Mouse (Mus musculus) spleen, postnatal 14 days (tissue): ENCODE measurements around the gene Tmem88b.
"Not testable (repeated sequence)": the region's sequence is repeated elsewhere in the genome, so short reads cannot be mapped to it uniquely, and the experiment has no call there.

Source experiments
- DNase-seq, 2 experiments: peaks; one replicate each; pipeline ENCODE4 v3.0.0; 2021 to 2022; ENCODE audit warnings: low spot score in 2 of 2

Tmem88b gene

DNA sequence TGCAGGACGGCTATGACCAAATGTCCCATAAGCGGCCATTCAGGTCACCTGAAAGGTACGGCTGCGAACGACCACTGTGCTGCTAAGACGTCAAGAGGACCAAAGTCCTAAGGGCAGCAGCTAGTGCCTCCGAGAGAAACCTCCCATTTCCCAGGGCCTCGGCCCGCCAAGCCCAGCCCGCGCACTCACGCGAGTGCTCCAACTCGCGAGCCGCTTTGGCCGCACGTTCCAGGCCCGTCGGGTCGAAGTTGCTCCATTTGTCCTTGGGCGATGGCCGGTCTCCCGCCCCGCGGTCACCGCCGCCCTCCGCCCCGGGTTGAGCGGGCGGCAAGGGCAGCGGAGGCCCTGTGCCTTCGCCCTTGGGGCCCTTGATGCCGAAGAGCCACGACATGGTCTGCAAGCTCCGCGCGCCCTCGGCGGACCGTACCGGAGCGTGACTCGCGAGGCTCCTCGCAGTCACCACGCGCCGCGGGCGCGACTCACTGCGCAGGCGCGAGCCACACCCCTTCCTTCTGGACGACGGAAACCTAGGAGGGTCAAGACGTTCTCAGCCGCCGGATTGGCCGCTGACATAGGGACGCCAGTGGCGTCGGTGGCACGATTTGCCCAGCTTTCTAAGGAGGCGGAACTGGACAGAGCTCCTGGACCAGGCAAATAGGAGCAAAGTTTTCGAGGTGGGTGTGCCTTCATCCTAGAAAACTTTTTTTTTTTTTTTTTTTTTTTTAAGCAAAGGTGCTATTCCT, 24.9 kb downstream of the Tmem88b start, which contains the start of gene Atad3a:
TSS of gene Atad3a (minus strand) at position 481 of the 743 bp plus-strand sequence.
- peak; percentile 94 to 96 for DNase-seq

DNA sequence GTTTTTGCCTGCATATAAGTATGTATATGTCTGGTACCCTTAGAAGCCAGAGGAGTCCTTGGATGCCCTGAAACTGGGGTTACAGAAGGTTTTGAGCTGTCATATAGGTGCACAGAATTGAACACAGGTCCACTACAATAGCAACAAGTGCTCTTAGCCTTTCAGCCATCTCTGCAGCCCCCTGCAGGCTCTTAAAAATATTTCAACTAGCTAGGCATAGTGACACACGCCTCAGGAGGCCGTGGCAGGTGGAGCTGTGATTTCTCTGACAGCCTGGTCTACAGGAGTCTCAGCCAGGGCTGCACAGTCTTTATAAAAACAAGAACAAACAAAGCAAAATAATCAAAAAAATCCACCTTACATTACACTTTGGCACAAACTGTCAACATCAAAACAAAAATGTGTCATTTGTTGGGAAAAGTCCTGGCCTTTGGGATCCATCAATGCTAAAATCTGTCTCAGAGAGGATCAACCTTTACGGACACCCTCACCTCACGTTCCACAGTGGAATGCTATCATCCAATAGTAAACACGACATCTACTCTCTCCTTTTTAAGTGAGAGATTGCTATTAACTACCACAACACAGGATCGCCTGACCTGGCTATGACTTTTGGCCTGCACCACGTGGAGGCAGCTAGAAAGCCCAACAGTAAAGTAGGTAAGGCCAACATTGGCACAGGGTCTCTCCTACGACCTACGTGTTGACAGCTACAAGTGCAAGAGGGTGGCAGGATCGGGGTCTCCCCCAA, 25.6 kb downstream of the Tmem88b start:
- no peak for DNase-seq

DNA sequence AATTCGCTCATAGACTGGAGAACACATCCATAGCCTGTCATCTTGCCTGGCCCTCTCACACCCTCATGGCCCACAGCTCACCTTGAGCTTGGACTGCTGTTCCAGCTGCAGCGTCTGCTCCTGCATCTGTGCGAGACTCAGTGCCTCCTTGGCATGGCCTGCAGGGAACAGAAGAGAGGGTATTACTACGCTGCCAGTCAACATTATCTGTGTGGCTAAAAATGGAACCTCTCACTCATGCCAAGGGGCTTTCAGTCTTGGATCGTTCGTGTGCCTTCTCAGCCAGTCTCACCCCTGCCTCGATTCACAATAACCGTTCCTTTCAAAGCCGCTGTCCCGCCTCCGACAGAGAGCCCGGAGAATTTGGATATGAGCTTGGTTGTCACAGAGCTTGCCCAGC, 28.7 kb downstream of the Tmem88b start:
- no peak for DNase-seq

DNA sequence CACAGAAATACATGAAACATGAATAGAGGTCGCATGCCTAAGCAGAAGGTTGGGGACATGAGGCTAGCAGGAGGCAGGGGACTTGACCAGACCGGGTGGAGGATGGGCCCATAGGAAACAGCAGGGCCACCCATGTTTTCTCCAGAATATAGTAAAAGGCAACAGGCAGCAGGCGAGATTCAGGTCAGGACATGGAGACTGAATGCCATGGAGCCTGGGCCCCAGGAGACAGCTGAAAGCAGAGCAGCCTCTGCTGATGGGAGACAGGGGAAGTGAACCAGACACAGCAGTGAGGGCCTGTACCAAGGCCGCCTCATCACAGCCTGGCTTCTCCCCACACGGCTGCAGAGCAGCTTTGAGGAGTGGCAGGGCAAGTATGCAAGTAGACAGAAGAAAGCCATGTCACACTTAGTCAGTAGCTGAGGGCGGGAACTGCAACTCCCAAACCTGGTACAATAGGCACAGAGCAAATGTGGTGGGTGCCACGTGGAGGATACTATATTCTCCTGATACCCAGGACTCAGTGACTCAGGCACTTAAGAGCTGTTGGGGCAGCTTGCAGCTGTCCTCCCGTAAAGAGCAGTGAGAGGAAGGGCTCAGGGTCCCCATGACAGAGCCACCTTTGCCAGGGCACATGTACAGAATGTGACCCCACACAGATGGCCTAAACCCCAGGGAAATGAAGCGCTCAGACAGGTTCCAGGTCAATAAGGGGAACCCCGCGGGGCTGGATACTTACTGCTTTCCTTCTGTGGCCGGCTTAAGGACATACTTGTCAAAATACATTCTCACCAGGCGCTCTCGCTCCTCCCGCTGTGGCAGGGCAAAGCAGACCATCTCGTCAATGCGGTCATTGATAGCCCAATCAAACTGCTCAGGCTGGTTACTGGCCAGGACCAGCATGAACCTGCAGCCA, 38.8 kb downstream of the Tmem88b start:
- DNase-seq: no peak

DNA sequence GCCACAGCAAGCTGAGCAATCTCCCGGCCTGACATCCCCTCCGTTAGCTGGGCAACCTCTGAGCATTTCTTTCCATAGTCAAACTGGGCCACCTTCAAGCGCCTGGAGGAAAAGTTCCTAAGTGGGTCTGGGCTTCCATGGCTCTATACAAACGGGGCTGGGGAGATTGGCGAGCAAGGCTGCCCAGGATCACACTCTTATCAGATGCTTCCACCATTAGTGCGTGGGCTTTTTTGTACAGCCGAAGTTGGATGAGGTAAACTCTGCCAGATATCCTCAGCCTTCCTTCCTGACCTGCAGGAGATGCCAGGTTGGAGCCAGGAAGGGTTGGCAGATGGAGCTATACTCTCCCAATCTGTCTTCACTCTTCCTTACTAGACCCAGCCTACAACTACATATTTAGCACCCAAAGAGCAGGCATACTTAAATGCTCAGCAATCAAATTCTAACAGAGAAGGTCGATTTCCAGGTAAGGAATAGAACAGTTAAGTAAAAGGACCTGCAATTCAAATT, 39.6 kb downstream of the Tmem88b start:
- no peak for DNase-seq

DNA sequence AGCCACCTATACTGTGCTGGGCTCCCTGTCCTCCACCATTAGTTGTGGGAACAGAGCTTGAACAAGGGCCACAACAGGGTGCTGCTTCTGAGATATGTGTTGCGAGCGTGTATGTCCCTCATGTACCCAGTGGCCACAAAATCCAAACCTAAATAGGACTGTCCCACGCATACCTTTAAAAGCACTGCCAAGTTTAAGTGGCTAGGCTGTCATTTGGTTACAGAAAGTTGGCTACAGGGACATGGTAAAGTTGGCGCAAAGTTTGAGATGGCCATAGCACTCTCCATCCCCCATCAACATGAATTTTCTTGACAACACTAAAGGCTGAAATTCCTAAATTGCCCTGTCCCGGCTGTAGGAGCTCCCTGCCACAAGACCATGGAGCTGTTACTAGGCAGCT, 40.5 kb downstream of the Tmem88b start:
- DNase-seq: no peak

DNA sequence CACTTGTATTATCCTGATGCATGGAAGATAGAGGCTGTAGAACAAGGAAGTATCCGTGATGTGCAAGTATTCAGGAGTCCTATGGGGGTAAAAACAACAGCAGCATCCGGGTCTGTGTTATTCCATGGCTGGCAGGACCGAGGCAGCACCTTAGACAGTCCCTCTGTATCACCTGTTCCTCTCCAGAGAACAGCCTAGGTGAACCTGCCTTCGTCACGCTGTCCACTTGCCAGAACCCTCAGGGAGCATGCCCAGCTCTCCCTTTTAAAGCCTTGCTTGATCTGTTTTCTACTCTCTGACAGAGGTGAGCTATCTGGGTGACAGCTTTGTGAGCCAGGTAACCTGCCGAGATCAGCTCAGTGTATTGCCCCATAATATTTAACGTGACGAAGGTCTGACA, 41.2 kb downstream of the Tmem88b start:
- DNase-seq: no peak

DNA sequence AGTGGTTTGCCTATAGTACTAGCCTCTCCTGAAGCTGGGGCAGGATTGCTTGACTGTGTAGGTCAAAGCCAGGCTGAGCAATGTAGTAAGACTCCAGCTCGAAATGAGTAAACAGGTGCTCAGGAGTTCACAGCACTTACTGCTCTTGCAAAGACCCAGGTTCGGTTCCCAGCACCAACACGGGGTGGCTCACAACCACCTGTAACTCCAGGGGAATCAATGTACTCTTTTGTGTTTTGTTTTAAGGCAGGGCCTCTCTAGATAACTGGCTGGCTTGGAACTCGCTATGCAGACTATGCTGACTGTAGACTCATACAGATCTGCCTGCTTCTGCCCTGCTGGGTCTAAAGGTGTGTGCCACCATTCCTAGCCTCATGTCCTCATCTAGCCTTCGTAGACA, 43.0 kb downstream of the Tmem88b start:
- no peak for DNase-seq

DNA sequence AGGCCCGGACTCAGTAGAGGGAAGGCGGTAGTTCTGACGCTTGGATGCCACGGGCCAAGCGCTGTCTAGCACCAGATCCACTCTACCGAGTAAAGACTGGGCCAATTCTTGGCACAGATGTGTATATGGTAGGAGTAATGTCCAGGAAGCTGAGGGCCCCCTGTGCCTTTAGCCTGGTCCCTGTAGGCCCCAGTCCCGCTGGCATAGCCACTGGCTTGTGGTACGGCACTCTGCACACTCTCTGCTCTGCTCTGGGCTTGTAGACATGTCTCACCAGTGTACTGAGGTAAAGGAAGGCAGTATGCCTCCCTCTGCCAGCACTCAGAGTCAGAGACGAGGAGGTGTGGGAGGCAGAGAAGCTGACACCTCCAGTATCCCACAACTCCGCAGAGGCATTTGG, 45.0 kb downstream of the Tmem88b start:
- not testable (repeated sequence) for DNase-seq

DNA sequence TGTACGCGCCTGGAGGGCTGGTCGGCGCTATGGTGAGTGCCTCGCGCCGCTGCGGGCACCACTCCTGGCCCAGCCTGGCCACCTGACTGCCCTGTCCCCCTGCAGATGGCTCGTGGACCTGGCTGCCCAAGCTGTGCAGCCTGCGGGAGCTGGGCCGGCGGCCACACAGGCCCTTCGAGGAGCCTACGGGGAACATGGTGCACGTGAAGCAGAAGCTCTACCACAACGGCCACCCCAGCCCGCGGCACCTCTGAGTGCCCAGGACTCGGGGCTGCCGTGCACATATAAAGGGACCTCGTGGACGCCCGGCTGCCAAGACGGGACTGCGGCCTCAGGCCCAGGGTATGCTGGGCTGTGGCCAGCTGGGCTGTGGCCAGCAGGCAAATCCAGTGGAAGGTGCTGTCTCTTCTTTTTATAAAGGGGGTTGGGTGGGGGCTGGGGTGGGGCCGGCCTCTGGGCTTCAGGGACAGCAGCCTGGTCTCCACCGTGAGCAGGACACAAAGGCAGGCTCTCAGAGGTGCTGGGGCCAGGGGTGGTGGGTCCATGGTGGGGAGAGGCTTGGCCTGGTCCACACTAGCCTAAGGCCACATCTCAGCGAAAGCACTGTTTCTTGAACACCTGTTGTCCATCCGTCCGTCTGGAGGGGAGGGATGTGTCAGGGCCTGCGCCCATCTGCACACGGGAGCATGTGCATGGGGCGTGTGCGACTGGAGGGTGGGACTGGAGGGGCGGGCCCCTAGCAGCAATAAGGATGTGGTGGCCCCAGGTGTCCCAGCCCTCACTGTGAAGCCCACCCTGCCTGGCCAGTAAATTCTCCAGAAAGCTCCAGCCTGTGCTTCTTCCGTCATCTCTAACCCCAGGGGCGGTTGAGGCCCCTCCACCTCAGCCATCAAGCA, 45.7 kb downstream of the Tmem88b start:
- no peak for DNase-seq

DNA sequence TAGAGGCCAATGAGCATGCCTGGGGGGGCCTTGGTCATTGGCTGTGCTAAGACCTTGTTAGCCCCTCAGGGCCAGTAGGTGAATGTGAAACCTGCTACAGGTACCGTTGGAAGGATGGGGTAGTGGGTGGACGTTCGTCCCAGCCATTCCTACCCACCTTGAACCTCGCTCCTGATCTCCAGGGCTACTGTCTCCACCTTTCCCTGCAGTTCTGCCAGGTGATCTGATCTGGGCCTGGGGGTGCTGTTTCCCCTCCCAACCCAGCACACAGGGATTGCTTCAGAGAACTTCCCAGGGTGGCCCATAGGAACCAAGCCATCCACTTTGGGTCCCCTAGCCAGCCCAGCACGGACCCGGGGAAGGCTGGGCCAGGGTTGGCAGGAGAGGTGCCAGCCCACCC, 46.5 kb downstream of the Tmem88b start:
- DNase-seq: no peak

DNA sequence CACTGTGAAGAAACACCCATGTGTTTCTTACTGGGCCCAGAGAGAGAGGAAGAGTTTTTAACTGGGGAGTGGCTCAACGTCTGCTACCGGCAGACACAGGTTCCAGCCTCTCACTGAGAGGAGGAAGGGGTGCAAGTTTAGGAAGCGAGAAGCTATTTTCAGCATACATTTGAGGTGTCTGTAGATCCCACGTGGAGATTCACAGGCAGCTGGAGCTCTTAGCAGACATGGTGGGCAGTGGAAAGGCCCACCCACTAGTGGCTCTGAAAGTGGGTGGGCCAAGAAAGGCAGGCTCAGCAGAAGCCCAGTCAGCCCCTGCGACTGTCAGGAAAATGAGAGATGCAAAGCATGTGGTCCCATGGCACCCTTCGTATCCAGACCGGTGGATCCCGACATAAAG, 47.4 kb downstream of the Tmem88b start:
- DNase-seq: no peak

DNA sequence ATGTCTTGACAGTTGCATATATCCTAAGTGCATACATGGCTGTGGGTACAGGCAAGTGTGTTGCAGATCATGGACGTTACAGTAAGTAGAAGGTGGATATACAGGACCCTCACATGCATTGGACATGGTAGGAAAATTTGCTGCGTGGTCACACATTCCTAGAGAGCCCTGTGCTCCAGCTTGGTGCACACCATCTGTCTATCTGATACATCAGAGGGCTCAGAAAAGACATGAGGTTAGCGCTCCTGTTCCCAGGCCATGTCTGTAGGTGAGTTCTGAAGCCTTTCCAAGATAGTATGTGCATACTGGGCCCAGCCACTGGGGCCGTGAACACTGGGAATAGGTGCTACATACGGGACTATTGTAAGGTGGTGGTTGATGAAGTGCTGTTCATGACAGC, 49.3 kb downstream of the Tmem88b start:
- DNase-seq: no peak

DNA sequence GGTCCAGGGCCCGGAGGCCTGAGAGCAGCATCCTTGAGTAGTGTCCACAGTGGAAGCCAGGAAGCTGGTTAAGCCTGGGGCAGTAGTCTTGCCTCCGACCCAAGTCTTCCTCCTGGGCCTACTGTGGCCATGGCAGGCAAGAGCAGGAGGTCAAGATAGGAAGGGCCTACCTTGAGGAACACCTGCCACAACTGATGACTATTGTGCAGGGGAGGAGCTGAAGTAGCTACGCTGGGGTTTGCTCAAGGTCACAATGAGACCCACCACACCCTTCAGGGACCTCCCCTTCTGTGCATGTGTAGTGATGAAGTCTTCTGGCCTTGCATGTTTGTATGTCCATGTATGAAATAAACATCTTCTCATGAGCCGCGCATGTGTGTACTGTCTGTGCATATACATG, 49.9 kb downstream of the Tmem88b start:
- DNase-seq: no peak

DNA sequence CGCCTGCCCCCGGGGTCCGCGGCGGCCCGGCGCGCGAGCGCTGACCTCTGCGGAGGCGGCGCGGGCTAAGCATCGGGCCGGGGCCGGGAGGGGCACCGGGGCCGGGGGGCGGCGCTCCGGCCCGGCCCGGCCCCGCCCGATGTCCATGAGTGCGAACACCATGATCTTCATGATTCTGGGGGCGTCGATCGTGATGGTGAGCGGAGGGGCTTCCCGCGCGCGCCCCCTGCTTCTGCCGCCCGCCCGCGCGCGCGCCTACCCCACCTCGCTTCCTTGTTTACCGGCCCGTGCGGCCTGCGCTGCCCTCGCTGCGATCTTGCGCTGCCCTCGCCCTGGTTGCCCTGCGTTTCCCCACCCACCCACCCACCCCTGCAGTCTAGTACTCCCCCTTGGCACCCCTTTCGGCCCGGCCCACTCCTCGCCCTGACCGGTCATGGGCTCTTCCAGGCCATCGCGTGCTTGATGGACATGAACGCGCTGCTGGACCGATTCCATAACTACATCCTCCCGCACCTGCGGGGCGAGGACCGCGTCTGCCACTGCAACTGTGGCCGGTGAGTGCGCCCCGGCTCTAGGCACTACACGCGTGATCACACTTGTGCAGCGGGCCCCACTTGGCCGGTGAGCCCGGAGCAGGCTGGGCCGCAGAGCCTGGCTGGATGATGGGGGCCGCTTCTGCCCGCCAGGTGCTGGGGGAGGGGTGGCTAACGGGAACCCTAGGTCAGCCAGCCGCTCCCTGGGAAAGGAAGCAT, 50.5 kb downstream of the Tmem88b start:
- peak in 1 of 2 experiments; percentile 14 for DNase-seq

DNA sequence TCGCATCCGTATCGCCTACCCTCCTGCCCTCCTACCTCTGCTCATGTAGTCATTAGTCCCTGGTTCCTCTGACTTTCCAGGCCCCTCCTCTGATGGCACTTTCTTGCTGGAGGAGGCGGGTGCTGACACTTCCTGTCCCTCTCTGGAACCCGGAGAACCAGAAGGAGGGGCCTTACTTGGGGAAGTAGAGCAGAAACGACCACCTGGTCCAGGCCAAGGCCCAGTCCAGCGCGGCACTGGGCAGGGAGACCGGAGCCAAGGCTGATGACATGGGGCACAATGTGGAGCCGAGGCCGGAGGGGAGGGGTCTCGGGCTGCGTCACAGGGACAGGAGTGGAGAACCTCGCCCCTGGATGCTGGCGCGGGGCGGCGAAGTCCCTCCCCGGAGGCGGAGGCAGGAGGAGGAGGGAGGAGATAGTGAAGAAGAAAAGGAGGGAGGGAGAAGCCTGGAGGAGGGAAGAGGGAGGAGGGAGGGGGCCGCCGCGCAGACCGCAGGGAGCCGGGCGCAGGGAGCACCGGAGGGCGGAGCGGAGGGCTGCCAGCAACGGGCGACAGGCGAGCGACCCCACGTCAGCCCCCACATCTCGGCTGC, 51.2 kb downstream of the Tmem88b start, which contains the start of gene Tmem240:
TSS of gene Tmem240 (plus strand) at position 451 of the 592 bp plus-strand sequence.
- peak; percentile 46 to 47 for DNase-seq

DNA sequence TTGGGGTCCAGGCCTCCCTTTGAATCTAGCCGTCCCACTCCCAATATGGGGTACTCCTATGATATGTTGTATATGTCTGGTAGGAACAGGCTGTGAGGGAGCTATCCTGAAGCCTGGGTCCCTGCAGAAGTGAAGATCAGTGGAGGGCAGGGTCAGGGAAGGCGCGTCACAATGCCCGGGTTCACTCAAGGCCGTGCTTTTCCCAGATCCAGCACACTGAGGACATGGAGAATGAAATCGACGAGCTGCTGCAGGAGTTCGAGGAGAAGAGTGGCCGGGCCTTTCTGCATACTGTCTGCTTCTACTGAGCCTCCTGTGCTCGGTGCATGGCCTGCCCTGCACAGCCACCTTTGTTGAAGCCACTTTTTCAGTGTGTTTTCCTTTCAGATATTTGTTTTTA, 52.4 kb downstream of the Tmem88b start:
- no peak for DNase-seq
